In genomic region chrX:11267791-11268190, GRCm38 (mm10) we compare ENCODE assay signal across 12 mouse cellular contexts. TPM values are rescaled to one million over a fixed set of nuclear protein-coding genes. Genes with fewer than 3 reads are reported as not detected.
DNase-seq lines count a peak whose midpoint lies in the region; ATAC-seq and TF ChIP-seq lines count a peak whose summit lies in the region.
"Had no signal": no experiment of that assay in that cellular context is flagged by ENCODE, and none has a peak within 500 bp of the region (broad histone marks: within the 10 kb centered on the region; RNA-seq: fewer than 3 reads in every experiment).

No protein-coding gene starts in this region.

- no peak for TF ChIP-seq CTCF in stomach, postnatal 0 days (IDR thresholded peaks at IDR 0.05; ENCODE audit: low read depth)

- no peaks in the 10 kb centered on the region for H3K9me3 ChIP-seq in heart, embryonic 12.5 days (replicated peaks)
- no peaks in the 10 kb centered on the region for H3K9me3 ChIP-seq in stomach, embryonic 14.5 days (ENCODE audit: control insufficient read depth, low read depth, low read length)
- H3K9me3 ChIP-seq in stomach, postnatal 0 days (ENCODE audit: control insufficient read depth, low read length), result no peaks in the 10 kb centered on the region
- no peaks in the 10 kb centered on the region for H3K9me3 ChIP-seq in kidney, embryonic 15.5 days (replicated peaks)
- H3K9me3 ChIP-seq: midbrain, embryonic 12.5 days had no signal

- ATAC-seq in heart, embryonic 12.5 days (ENCODE audit: insufficient number of reproducible peaks, low FRiP score), result no peak
- ATAC-seq in stomach, embryonic 14.5 days (ENCODE audit: insufficient number of reproducible peaks, insufficient read depth, low FRiP score, low read depth), result peak; percentile 63; the same call in 1 of the 2 replicates
- no peak for ATAC-seq in stomach, postnatal 0 days (ENCODE audit: low FRiP score, low TSS enrichment)
- peak; percentile 56; the same call in 1 of the 2 replicates for ATAC-seq in kidney, embryonic 15.5 days (replicated peaks; ENCODE audit: low FRiP score)
- no peak for ATAC-seq in megakaryocyte progenitor cell, adult 5-6 weeks (replicated peaks; ENCODE audit: poor library complexity)

- DNase-seq in heart, adult 11 months, result peak; percentile 94
- no peak for DNase-seq in stomach, postnatal 0 days (ENCODE audit: low spot score)
- peak; percentile 40 for DNase-seq in lung, postnatal 36 days
- no peak for DNase-seq in c-Kit-positive CD71-positive TER-119-positive erythroid progenitor cells, embryonic 14.5 days (ENCODE audit: low spot score)
- DNase-seq: adrenal gland, postnatal 14 days had no signal

- H3K36me3 ChIP-seq in heart, embryonic 12.5 days, result no peaks in the 10 kb centered on the region
- no peaks in the 10 kb centered on the region for H3K36me3 ChIP-seq in stomach, embryonic 14.5 days (ENCODE audit: control insufficient read depth, insufficient read depth, low read length)
- H3K36me3 ChIP-seq in stomach, postnatal 0 days (ENCODE audit: control insufficient read depth, insufficient read depth, low read length), result no peaks in the 10 kb centered on the region
- no peaks in the 10 kb centered on the region for H3K36me3 ChIP-seq in kidney, embryonic 15.5 days
- H3K36me3 ChIP-seq: midbrain, embryonic 12.5 days had no signal

- no peak overlapping the region for H3K4me2 ChIP-seq in heart, embryonic 12.5 days
- no peak overlapping the region for H3K4me2 ChIP-seq in stomach, embryonic 14.5 days (replicated peaks; ENCODE audit: low read depth, low read length)
- H3K4me2 ChIP-seq in stomach, postnatal 0 days (replicated peaks; ENCODE audit: low read depth), result no peak overlapping the region
- H3K4me2 ChIP-seq in kidney, embryonic 15.5 days, result no peak overlapping the region
- H3K4me2 ChIP-seq: midbrain, embryonic 12.5 days had no signal

- 51% methylated on average over 7 of the region's 7 CpGs for WGBS in heart, embryonic 12.5 days
- WGBS in stomach, embryonic 14.5 days, result 50% methylated on average over 7 of the region's 7 CpGs
- WGBS in stomach, postnatal 0 days, result 44% methylated on average over 7 of the region's 7 CpGs
- 54% methylated on average over 7 of the region's 7 CpGs for WGBS in kidney, embryonic 15.5 days

- H3K27ac ChIP-seq in heart, embryonic 12.5 days (ENCODE audit: poor library complexity, severe bottlenecking), result no peak overlapping the region
- no peak overlapping the region for H3K27ac ChIP-seq in stomach, embryonic 14.5 days (ENCODE audit: low read length)
- H3K27ac ChIP-seq in stomach, postnatal 0 days (replicated peaks), result no peak overlapping the region
- no peak overlapping the region for H3K27ac ChIP-seq in kidney, embryonic 15.5 days
- H3K27ac ChIP-seq: midbrain, embryonic 12.5 days had no signal

- TF ChIP-seq EP300 in stomach, postnatal 0 days (optimal IDR thresholded peaks at IDR 0.05), result no peak

- peaks cover 13% of the 10 kb centered on the region for H3K27me3 ChIP-seq in heart, embryonic 12.5 days (replicated peaks)
- no peaks in the 10 kb centered on the region for H3K27me3 ChIP-seq in stomach, embryonic 14.5 days (ENCODE audit: control insufficient read depth, insufficient read depth, low read length)
- no peaks in the 10 kb centered on the region for H3K27me3 ChIP-seq in stomach, postnatal 0 days (ENCODE audit: control insufficient read depth, insufficient read depth, low read length)
- H3K27me3 ChIP-seq in kidney, embryonic 15.5 days, result peaks cover 57% of the 10 kb centered on the region

- H3K4me3 ChIP-seq in heart, embryonic 12.5 days, result no peak overlapping the region
- no peak overlapping the region for H3K4me3 ChIP-seq in stomach, embryonic 14.5 days (ENCODE audit: low read depth, low read length)
- no peak overlapping the region for H3K4me3 ChIP-seq in stomach, postnatal 0 days (ENCODE audit: low read depth, low read length)
- H3K4me3 ChIP-seq in kidney, embryonic 15.5 days (replicated peaks), result no peak overlapping the region
- H3K4me3 ChIP-seq: midbrain, embryonic 12.5 days had no signal

- H3K4me1 ChIP-seq in heart, embryonic 12.5 days (replicated peaks), result no peaks in the 10 kb centered on the region
- no peaks in the 10 kb centered on the region for H3K4me1 ChIP-seq in stomach, embryonic 14.5 days (ENCODE audit: control insufficient read depth, insufficient read depth, low read length)
- H3K4me1 ChIP-seq in stomach, postnatal 0 days (replicated peaks; ENCODE audit: control insufficient read depth, insufficient read depth), result no peaks in the 10 kb centered on the region
- 0 out of 2 replicates have a peak, but pooled peaks cover 10% of the 10 kb centered on the region for H3K4me1 ChIP-seq in kidney, embryonic 15.5 days
- H3K4me1 ChIP-seq: midbrain, embryonic 12.5 days had no signal

- no peak overlapping the region for H3K9ac ChIP-seq in heart, embryonic 12.5 days
- no peak overlapping the region for H3K9ac ChIP-seq in stomach, embryonic 14.5 days (replicated peaks; ENCODE audit: low read depth, low read length)
- H3K9ac ChIP-seq in stomach, postnatal 0 days (ENCODE audit: low read length), result no peak overlapping the region
- no peak overlapping the region for H3K9ac ChIP-seq in kidney, embryonic 15.5 days
- H3K9ac ChIP-seq: midbrain, embryonic 12.5 days had no signal

RNA-seq across cellular contexts. Expression of gene H2al1a, which starts 31.3 kb away (rescaled TPM):
- not detected in 2 replicates for polyA plus RNA-seq in heart, embryonic 12.5 days (2016; fragmentation: Nextera tagmentation; extraction: Ambion mirVana)
- not detected in 2 replicates for polyA plus RNA-seq in stomach, embryonic 14.5 days (2014; fragmentation: Nextera tagmentation; extraction: Ambion mirVana)
- polyA plus RNA-seq in stomach, postnatal 0 days (2015; fragmentation: Nextera tagmentation; extraction: Ambion mirVana), result not detected in 2 replicates
- polyA plus RNA-seq in kidney, embryonic 15.5 days (2015; fragmentation: Nextera tagmentation; extraction: Ambion mirVana), result not detected in 2 replicates
- not detected in 2 replicates for total RNA-seq in megakaryocyte progenitor cell, adult 5-6 weeks (2015)
- total RNA-seq in megakaryocyte progenitor cell, adult 5-6 weeks (2017), result not detected in 2 replicates
- total RNA-seq: adrenal gland, postnatal 14 days; left cerebral cortex, postnatal 36 days; neutrophil, adult 5-6 weeks had no signal
- polyA plus RNA-seq: midbrain, embryonic 12.5 days had no signal

RNA-seq across cellular contexts. Expression of gene H2al1b, which starts 34.4 kb away (rescaled TPM):
- polyA plus RNA-seq in heart, embryonic 12.5 days (2016; fragmentation: Nextera tagmentation; extraction: Ambion mirVana), result not detected in 2 replicates
- not detected in 2 replicates for polyA plus RNA-seq in stomach, embryonic 14.5 days (2014; fragmentation: Nextera tagmentation; extraction: Ambion mirVana)
- polyA plus RNA-seq in stomach, postnatal 0 days (2015; fragmentation: Nextera tagmentation; extraction: Ambion mirVana), result not detected in 2 replicates
- polyA plus RNA-seq in kidney, embryonic 15.5 days (2015; fragmentation: Nextera tagmentation; extraction: Ambion mirVana), result not detected in 2 replicates
- total RNA-seq in megakaryocyte progenitor cell, adult 5-6 weeks (2015), result not detected in 2 replicates
- total RNA-seq in megakaryocyte progenitor cell, adult 5-6 weeks (2017), result not detected in 2 replicates
- total RNA-seq: adrenal gland, postnatal 14 days; left cerebral cortex, postnatal 36 days; neutrophil, adult 5-6 weeks had no signal
- polyA plus RNA-seq: midbrain, embryonic 12.5 days had no signal

RNA-seq across cellular contexts. Expression of gene H2al1c, which starts 37.7 kb away (rescaled TPM):
- polyA plus RNA-seq in heart, embryonic 12.5 days (2016; fragmentation: Nextera tagmentation; extraction: Ambion mirVana), result not detected in 2 replicates
- polyA plus RNA-seq in stomach, embryonic 14.5 days (2014; fragmentation: Nextera tagmentation; extraction: Ambion mirVana), result not detected in 2 replicates
- not detected in 2 replicates for polyA plus RNA-seq in stomach, postnatal 0 days (2015; fragmentation: Nextera tagmentation; extraction: Ambion mirVana)
- not detected in 2 replicates for polyA plus RNA-seq in kidney, embryonic 15.5 days (2015; fragmentation: Nextera tagmentation; extraction: Ambion mirVana)
- not detected in 2 replicates for total RNA-seq in megakaryocyte progenitor cell, adult 5-6 weeks (2015)
- total RNA-seq in megakaryocyte progenitor cell, adult 5-6 weeks (2017), result not detected in 2 replicates
- total RNA-seq: adrenal gland, postnatal 14 days; left cerebral cortex, postnatal 36 days; neutrophil, adult 5-6 weeks had no signal
- polyA plus RNA-seq: midbrain, embryonic 12.5 days had no signal

RNA-seq across cellular contexts. Expression of gene H2al1d, which starts 40.8 kb away (rescaled TPM):
- not detected in 2 replicates for polyA plus RNA-seq in heart, embryonic 12.5 days (2016; fragmentation: Nextera tagmentation; extraction: Ambion mirVana)
- not detected in 2 replicates for polyA plus RNA-seq in stomach, embryonic 14.5 days (2014; fragmentation: Nextera tagmentation; extraction: Ambion mirVana)
- not detected in 2 replicates for polyA plus RNA-seq in stomach, postnatal 0 days (2015; fragmentation: Nextera tagmentation; extraction: Ambion mirVana)
- not detected in 2 replicates for polyA plus RNA-seq in kidney, embryonic 15.5 days (2015; fragmentation: Nextera tagmentation; extraction: Ambion mirVana)
- not detected in 2 replicates for total RNA-seq in megakaryocyte progenitor cell, adult 5-6 weeks (2015)
- total RNA-seq in megakaryocyte progenitor cell, adult 5-6 weeks (2017), result not detected in 2 replicates
- total RNA-seq: adrenal gland, postnatal 14 days; left cerebral cortex, postnatal 36 days; neutrophil, adult 5-6 weeks had no signal
- polyA plus RNA-seq: midbrain, embryonic 12.5 days had no signal

RNA-seq across cellular contexts. Expression of gene H2al1e, which starts 43.9 kb away (rescaled TPM):
- polyA plus RNA-seq in heart, embryonic 12.5 days (2016; fragmentation: Nextera tagmentation; extraction: Ambion mirVana), result not detected in 2 replicates
- not detected in 2 replicates for polyA plus RNA-seq in stomach, embryonic 14.5 days (2014; fragmentation: Nextera tagmentation; extraction: Ambion mirVana)
- polyA plus RNA-seq in stomach, postnatal 0 days (2015; fragmentation: Nextera tagmentation; extraction: Ambion mirVana), result not detected in 2 replicates
- not detected in 2 replicates for polyA plus RNA-seq in kidney, embryonic 15.5 days (2015; fragmentation: Nextera tagmentation; extraction: Ambion mirVana)
- total RNA-seq in megakaryocyte progenitor cell, adult 5-6 weeks (2015), result not detected in 2 replicates
- not detected in 2 replicates for total RNA-seq in megakaryocyte progenitor cell, adult 5-6 weeks (2017)
- total RNA-seq: adrenal gland, postnatal 14 days; left cerebral cortex, postnatal 36 days; neutrophil, adult 5-6 weeks had no signal
- polyA plus RNA-seq: midbrain, embryonic 12.5 days had no signal

Comparison
In these comparisons a context has a peak if more than half of its experiments do, and no peak if none do; other contexts are left out.
1. ATAC-seq: peak in stomach, embryonic 14.5 days (single experiment) and kidney, embryonic 15.5 days (single experiment); none in heart, embryonic 12.5 days (single experiment), stomach, postnatal 0 days (single experiment) and megakaryocyte progenitor cell, adult 5-6 weeks (single experiment).
2. DNase-seq: peak in heart, adult 11 months (single experiment) and lung, postnatal 36 days (single experiment); none in stomach, postnatal 0 days (single experiment) and c-Kit-positive CD71-positive TER-119-positive erythroid progenitor cells, embryonic 14.5 days (single experiment).